Mouse (Mus musculus) ES-Bruce4 (cell line): ENCODE results near the gene Gm5134.

Experiments used
- CTCF ChIP-seq: IDR thresholded peaks from one replicate; pipeline ENCODE4 v1.8.1; 2011; ENCODE audit warnings: low read depth, low read length
- POLR2A ChIP-seq: IDR thresholded peaks from one replicate; pipeline ENCODE4 v1.8.1; 2011; ENCODE audit warnings: low read length; ENCODE audit not compliant: insufficient read depth

- TF ChIP-seq CTCF (no peak), POLR2A (no peak)
Measured at GRCm38 (mm10) chr10:75978835-75979157, 24.5 kb downstream of the Gm5134 start.
